ENCODE assay signal across 17 mouse cellular contexts in genomic region chr13:48746301-48746700, GRCm38 (mm10).
"Had no signal": no experiment of that assay in that cellular context is flagged by ENCODE, and none has a peak within 500 bp of the region (broad histone marks: within the 10 kb centered on the region; RNA-seq: fewer than 3 reads in every experiment).

No protein-coding gene starts in this region.

- H3K4me3 ChIP-seq: kidney, embryonic 15.5 days; limb, embryonic 15.5 days; liver, embryonic 13.5 days; lung, embryonic 15.5 days; megakaryocyte, embryonic 14.5 days; midbrain, embryonic 12.5 days; neural tube, embryonic 13.5 days had no signal

- H3K9me3 ChIP-seq: kidney, embryonic 15.5 days; limb, embryonic 15.5 days; liver, embryonic 13.5 days; lung, embryonic 15.5 days; midbrain, embryonic 12.5 days had no signal

- H3K27me3 ChIP-seq: lung, embryonic 15.5 days had no signal

- H3K27ac ChIP-seq: kidney, embryonic 15.5 days; limb, embryonic 15.5 days; liver, embryonic 13.5 days; lung, embryonic 15.5 days; macrophage; midbrain, embryonic 12.5 days; neural tube, embryonic 13.5 days had no signal

- H3K4me2 ChIP-seq: kidney, embryonic 15.5 days; limb, embryonic 15.5 days; liver, embryonic 13.5 days; lung, embryonic 15.5 days; midbrain, embryonic 12.5 days; neural tube, embryonic 13.5 days had no signal

- H3K36me3 ChIP-seq: kidney, embryonic 15.5 days; limb, embryonic 15.5 days; liver, embryonic 13.5 days; lung, embryonic 15.5 days; midbrain, embryonic 12.5 days; neural tube, embryonic 13.5 days had no signal

- H3K9ac ChIP-seq: kidney, embryonic 15.5 days; limb, embryonic 15.5 days; liver, embryonic 13.5 days; liver, postnatal 0 days; lung, embryonic 15.5 days; midbrain, embryonic 12.5 days; neural tube, embryonic 13.5 days had no signal

- ATAC-seq: liver, postnatal 0 days; midbrain, embryonic 16.5 days had no signal

- DNase-seq: kidney, postnatal 14 days; left cerebral cortex, postnatal 4 days; liver, embryonic 13.5 days; liver, postnatal 0 days; lung, postnatal 14 days; right cerebral cortex, adult 18-20 months; spleen, adult 18-20 months; thymus, adult 18-20 months; thymus, postnatal 14 days had no signal

- H3K4me1 ChIP-seq: limb, embryonic 15.5 days; liver, embryonic 13.5 days; lung, embryonic 15.5 days; megakaryocyte, embryonic 14.5 days; midbrain, embryonic 12.5 days; neural tube, embryonic 13.5 days had no signal
